Mouse (Mus musculus) regulatory T cell (primary cell): ENCODE data around the gene Frmpd2.

ENCODE experiments used
- in situ Hi-C: fragments of 300-600 bp; cut with MboI, MseI; formaldehyde crosslinking; loops from one replicate; pipeline ENCODE4 v1.15.1; 2025; ENCODE audit warnings: high pct_unique_total_duplicates

Gene Frmpd2

GRCm38 (mm10) chr14:33506696-33507095 lies 35.2 kb downstream of the Frmpd2 start:
- in situ Hi-C loops = no loop called here

GRCm38 (mm10) chr14:33508660-33509059 lies 37.2 kb downstream of the Frmpd2 start:
- in situ Hi-C loops = no loop called here

- in situ Hi-C loops = no loop called here
These were observed 42.4 kb downstream of the Frmpd2 start for GRCm38 (mm10) chr14:33513877-33514276.

GRCm38 (mm10) chr14:33514756-33515285 lies 43.3 kb downstream of the Frmpd2 start:
- in situ Hi-C loops = no loop called here

- in situ Hi-C loops = no loop called here
These were observed 50.0 kb downstream of the Frmpd2 start for GRCm38 (mm10) chr14:33521538-33521937.

- in situ Hi-C loops = no loop called here
These were observed 53.9 kb downstream of the Frmpd2 start for GRCm38 (mm10) chr14:33525272-33525983.

- in situ Hi-C loops = no loop called here
These were observed 55.1 kb downstream of the Frmpd2 start for GRCm38 (mm10) chr14:33526621-33527020.

GRCm38 (mm10) chr14:33527938-33528337 lies 56.4 kb downstream of the Frmpd2 start:
- in situ Hi-C loops = no loop called here

- in situ Hi-C loops = no loop called here
These were observed 59.9 kb downstream of the Frmpd2 start for GRCm38 (mm10) chr14:33531331-33531912.

- in situ Hi-C loops = no loop called here
These were observed 61.3 kb downstream of the Frmpd2 start for GRCm38 (mm10) chr14:33532792-33533191.

GRCm38 (mm10) chr14:33533516-33533915 lies 62.0 kb downstream of the Frmpd2 start:
- in situ Hi-C loops = no loop called here

- in situ Hi-C loops = no loop called here
These were observed 63.8 kb downstream of the Frmpd2 start for GRCm38 (mm10) chr14:33535317-33535716.

- in situ Hi-C loops = no loop called here
These were observed 68.2 kb downstream of the Frmpd2 start for GRCm38 (mm10) chr14:33539559-33540167.

GRCm38 (mm10) chr14:33545565-33546143 lies 74.2 kb downstream of the Frmpd2 start:
- in situ Hi-C loops = no loop called here

- in situ Hi-C loops = no loop called here
These were observed 77.2 kb downstream of the Frmpd2 start for GRCm38 (mm10) chr14:33548650-33549049.

- in situ Hi-C loops = no loop called here
These were observed 78.4 kb downstream of the Frmpd2 start for GRCm38 (mm10) chr14:33549856-33550255.

- in situ Hi-C loops = no loop called here
These were observed 99.2 kb downstream of the Frmpd2 start for GRCm38 (mm10) chr14:33570737-33571136.

GRCm38 (mm10) chr14:33573643-33574042 lies 102.1 kb downstream of the Frmpd2 start:
- in situ Hi-C loops = no loop called here

GRCm38 (mm10) chr14:33579771-33580484 lies 108.4 kb downstream of the Frmpd2 start:
- in situ Hi-C loops = no loop called here

- in situ Hi-C loops = no loop called here
These were observed 117.5 kb downstream of the Frmpd2 start, which contains the start of gene Ptpn20 for GRCm38 (mm10) chr14:33588951-33589350. Gene Ptpn20 (plus strand): TSS chr14:33589207.

- in situ Hi-C loops = no loop called here
These were observed 127.1 kb downstream of the Frmpd2 start for GRCm38 (mm10) chr14:33598376-33599130.
